Mouse (Mus musculus): Measurements from ENCODE around the gene Lrrc4c.

- TF ChIP-seq POLR2A (IDR thresholded peaks at IDR 0.05; ENCODE audit: extremely low read depth, insufficient read depth, low read length) = no peak
- TF ChIP-seq CTCF (IDR thresholded peaks at IDR 0.05; ENCODE audit: extremely low read depth, insufficient read depth, low read length) = no peak
Measured at GRCm38 (mm10) chr2:97196968-97197606, 879.1 kb downstream of the Lrrc4c start.
